Mouse (Mus musculus) midbrain, embryonic 14.5 days (tissue): ENCODE results near the gene Dpep3. TPM values are rescaled to one million over a fixed set of nuclear protein-coding genes. Genes with fewer than 3 reads are reported as not detected.
A peak's percentile ranks its signal among the peaks of the same experiment; 100 is the strongest.

Experiments
- ATAC-seq: fragments of 200-750 bp; cut with Nextera tagmentation; 2 replicates; pipeline ENCODE4 v1.8.0; 2017; ENCODE audit warnings: moderate number of reproducible peaks, moderate library complexity; ENCODE audit not compliant: low FRiP score, low TSS enrichment
- DNase-seq: peaks from one replicate; pipeline ENCODE4 v3.0.0-alpha.2; 2015
- H3K27ac ChIP-seq: fragments of 300-500 bp; sonication (generic); replicated peaks from 2 replicates; pipeline ENCODE4 v1.5.1; 2014; ENCODE audit warnings: mild to moderate bottlenecking, low read depth, low read length, moderate library complexity
- H3K27me3 ChIP-seq: fragments of 300-500 bp; sonication (generic); 2 replicates; pipeline ENCODE4 v1.6.1; 2014; ENCODE audit warnings: low read length, control low read depth, mixed read lengths; ENCODE audit not compliant: control insufficient read depth, insufficient read depth
- H3K36me3 ChIP-seq: fragments of 300-500 bp; sonication (generic); 2 replicates; pipeline ENCODE4 v1.6.1; 2014; ENCODE audit warnings: low read length, control low read depth; ENCODE audit not compliant: control insufficient read depth, insufficient read depth
- H3K4me1 ChIP-seq: fragments of 300-500 bp; sonication (generic); 2 replicates; pipeline ENCODE4 v1.6.1; 2014; ENCODE audit warnings: mild to moderate bottlenecking, antibody characterized with exemption, low read length, control low read depth; ENCODE audit not compliant: control insufficient read depth, insufficient read depth
- H3K4me2 ChIP-seq: fragments of 300-500 bp; sonication (generic); 2 replicates; pipeline ENCODE4 v1.6.1; 2014; ENCODE audit warnings: mild to moderate bottlenecking, low read length, moderate library complexity
- H3K4me3 ChIP-seq: fragments of 300-500 bp; sonication (generic); replicated peaks from 2 replicates; pipeline ENCODE4 v1.5.1; 2014; ENCODE audit warnings: low read depth, low read length
- H3K9ac ChIP-seq: fragments of 300-500 bp; sonication (generic); replicated peaks from 2 replicates; pipeline ENCODE4 v1.6.1; 2014; ENCODE audit warnings: mild to moderate bottlenecking, low read length, moderate library complexity
- H3K9me3 ChIP-seq: fragments of 300-500 bp; sonication (generic); 2 replicates; pipeline ENCODE4 v1.6.1; 2016; ENCODE audit warnings: low read length, control low read depth, mixed read lengths; ENCODE audit not compliant: control insufficient read depth
- WGBS: fragments of 180-500 bp; shearing (Covaris S2); extraction: QIAGEN DNeasy Blood & Tissue Kit; methylation state at CpG from one replicate; pipeline ENCODE4 v1.1.7; 2014; 5-methylcytosine and 5-hydroxymethylcytosine counted together
- polyA plus RNA-seq: library from polyadenylated mRNA; unstranded; fragments of >200 nt; fragmentation: Nextera tagmentation; extraction: Ambion mirVana; gene quantifications from 2 replicates; pipeline ENCODE4 v1.2.1, GENCODE M21; 2014

The Dpep3 gene
- polyA plus RNA-seq, 1 experiment from 2014 or later: not detected

- Histone ChIP-seq H3K4me2 (peak overlapping the region; percentile 84), H3K27ac (0 out of 2 replicates have a peak overlapping the region, but pooled peaks have one; percentile 83), H3K9me3 (no peaks in the 10 kb centered on the region), H3K4me3 (peak overlapping the region; percentile 46), H3K4me1 (peaks cover 15% of the 10 kb centered on the region), H3K27me3 (no peaks in the 10 kb centered on the region), H3K9ac (peak overlapping the region; percentile 81), H3K36me3 (peaks cover 9% of the 10 kb centered on the region; the same call in 1 of the 2 replicates)
- DNase-seq (no peak), ATAC-seq (no peak)
- WGBS: 35% methylated on average over 7 of the region's 7 CpGs
These were observed 43.2 kb downstream of the Dpep3 start for GRCm38 (mm10) chr8:105935863-105936603.

GRCm38 (mm10) chr8:105935105-105935504 lies 44.1 kb downstream of the Dpep3 start:
- WGBS: 89% methylated on average over 6 of the region's 6 CpGs
- Histone ChIP-seq H3K36me3 (peaks cover 9% of the 10 kb centered on the region; the same call in 1 of the 2 replicates), H3K4me2 (no peak overlapping the region), H3K9me3 (no peaks in the 10 kb centered on the region), H3K4me1 (peaks cover 15% of the 10 kb centered on the region), H3K27ac (no peak overlapping the region), H3K27me3 (no peaks in the 10 kb centered on the region), H3K9ac (no peak overlapping the region), H3K4me3 (no peak overlapping the region)
- no peak for DNase-seq
- ATAC-seq: no peak

GRCm38 (mm10) chr8:105933762-105934161 lies 45.5 kb downstream of the Dpep3 start, which contains the start of gene Ctrl:
Gene Ctrl, minus strand, starts transcription at chr8:105933862.
- Histone ChIP-seq H3K27me3 (no peaks in the 10 kb centered on the region), H3K4me2 (no peak within 1 kb of the TSS), H3K9ac (no peak within 1 kb of the TSS), H3K9me3 (no peaks in the 10 kb centered on the region), H3K4me1 (peaks cover 15% of the 10 kb centered on the region), H3K36me3 (peaks cover 15% of the 10 kb centered on the region), H3K27ac (no peak within 1 kb of the TSS), H3K4me3 (no peak within 1 kb of the TSS)
- ATAC-seq: no peak
- 96% methylated on average over 2 of the region's 2 CpGs for WGBS
- DNase-seq: no peak

DNA sequence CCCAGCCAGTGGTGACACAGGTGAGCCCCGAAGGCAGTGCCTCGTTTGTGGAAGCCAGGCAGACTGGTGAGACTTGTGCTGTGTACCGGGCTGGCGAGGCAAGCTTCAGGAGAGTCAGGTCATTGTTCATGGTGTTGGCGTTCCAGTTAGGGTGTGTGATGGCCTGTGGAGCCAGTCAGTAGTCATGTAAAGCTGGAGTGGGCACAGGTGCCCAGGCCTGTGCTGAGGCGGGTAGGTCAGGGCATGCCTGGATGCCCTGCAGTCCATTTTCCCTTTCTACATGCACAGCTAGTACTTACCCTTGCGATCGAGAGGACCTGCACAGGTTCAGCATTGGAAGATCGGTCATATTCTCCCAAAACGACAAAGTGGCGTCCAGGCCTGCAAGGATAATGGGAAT lies 46.7 kb downstream of the Dpep3 start:
- no peak overlapping the region for H3K4me3 ChIP-seq
- H3K4me2 ChIP-seq: no peak overlapping the region
- 90% methylated on average over 11 of the region's 11 CpGs for WGBS
- H3K9me3 ChIP-seq: no peaks in the 10 kb centered on the region
- H3K4me1 ChIP-seq: peaks cover 9% of the 10 kb centered on the region
- peaks cover 15% of the 10 kb centered on the region for H3K36me3 ChIP-seq
- H3K9ac ChIP-seq: no peak overlapping the region
- ATAC-seq (no peak), DNase-seq (no peak)
- H3K27me3 ChIP-seq: no peaks in the 10 kb centered on the region
- H3K27ac ChIP-seq: no peak overlapping the region

DNA sequence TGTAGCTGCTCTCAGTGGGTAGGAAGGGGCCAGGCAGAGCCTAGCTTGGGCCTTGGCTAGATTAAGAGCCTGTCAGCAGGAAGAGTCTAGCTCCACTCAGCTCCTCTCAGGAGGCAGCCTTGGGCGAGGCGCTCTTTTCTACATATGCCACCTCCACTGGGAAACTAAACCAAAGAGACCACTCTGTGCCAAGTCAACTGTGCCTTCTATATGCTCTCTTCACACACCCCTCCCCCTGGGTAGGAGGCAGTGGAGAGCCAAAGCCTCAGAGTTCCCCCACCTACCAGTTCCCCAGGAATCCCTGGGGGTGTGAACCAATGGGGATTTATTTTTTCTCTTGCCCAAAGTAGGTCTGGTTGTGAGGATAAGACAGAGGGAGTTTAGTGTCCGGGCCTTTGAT lies 48.0 kb downstream of the Dpep3 start:
- no peak overlapping the region for H3K4me2 ChIP-seq
- H3K27ac ChIP-seq: no peak overlapping the region
- H3K4me3 ChIP-seq: no peak overlapping the region
- no peaks in the 10 kb centered on the region for H3K27me3 ChIP-seq
- peaks cover 15% of the 10 kb centered on the region for H3K36me3 ChIP-seq
- 95% methylated on average over 3 of the region's 3 CpGs for whole genome bisulfite sequencing
- no peak overlapping the region for H3K9ac ChIP-seq
- no peaks in the 10 kb centered on the region for H3K9me3 ChIP-seq
- ATAC-seq: no peak
- no peak for DNase-seq
- H3K4me1 ChIP-seq: peaks cover 7% of the 10 kb centered on the region

GRCm38 (mm10) chr8:105930602-105931001 lies 48.6 kb downstream of the Dpep3 start:
- H3K27me3 ChIP-seq: no peaks in the 10 kb centered on the region
- DNase-seq (peak; percentile 88), ATAC-seq (peak; percentile 66)
- H3K4me3 ChIP-seq: no peak overlapping the region
- H3K4me1 ChIP-seq: no peaks in the 10 kb centered on the region
- H3K36me3 ChIP-seq: peaks cover 15% of the 10 kb centered on the region
- H3K4me2 ChIP-seq: no peak overlapping the region
- H3K9ac ChIP-seq: peak overlapping the region; percentile 26
- WGBS: 18% methylated on average over 8 of the region's 8 CpGs
- H3K9me3 ChIP-seq: no peaks in the 10 kb centered on the region
- H3K27ac ChIP-seq: peak overlapping the region; percentile 50

DNA sequence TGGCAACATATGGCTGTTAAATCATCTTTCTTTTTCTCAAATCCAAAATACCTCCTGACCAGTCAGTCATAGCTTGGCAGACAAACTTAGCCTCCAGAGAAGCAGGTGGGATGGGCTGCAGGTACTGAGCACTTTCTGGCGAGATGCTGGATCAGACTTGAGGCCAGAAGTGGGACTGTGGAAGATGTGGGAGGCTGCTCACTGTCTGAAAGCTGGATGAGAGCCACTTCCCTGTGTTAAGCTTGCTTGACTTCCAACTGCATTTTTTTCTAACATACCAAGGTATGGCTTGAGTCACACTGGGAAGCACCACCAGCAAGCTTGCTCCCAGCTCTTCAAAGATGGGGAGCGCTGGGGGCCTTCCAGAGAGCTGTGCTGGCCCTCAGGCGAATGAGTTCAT lies 54.1 kb downstream of the Dpep3 start:
- ATAC-seq: no peak
- no peak overlapping the region for H3K9ac ChIP-seq
- no peaks in the 10 kb centered on the region for H3K9me3 ChIP-seq
- peaks cover 6% of the 10 kb centered on the region for H3K36me3 ChIP-seq
- no peak overlapping the region for H3K27ac ChIP-seq
- H3K4me2 ChIP-seq: no peak overlapping the region
- no peak overlapping the region for H3K4me3 ChIP-seq
- DNase-seq: no peak
- H3K4me1 ChIP-seq: no peaks in the 10 kb centered on the region
- WGBS: 79% methylated on average over 3 of the region's 3 CpGs
- H3K27me3 ChIP-seq: no peaks in the 10 kb centered on the region
